Mouse (Mus musculus): ENCODE measurements at regions not wholly inside any gene's neighbourhood (a gene's known extent, or its start where the extent isn't known, plus 50 kb on each side); places are given as distances from the start of the nearest gene placed in this dataset.

- TF ChIP-seq CTCF (IDR thresholded peaks at IDR 0.05; ENCODE audit: low read depth, low read length) (no peak), POLR2A (IDR thresholded peaks at IDR 0.05; ENCODE audit: insufficient read depth, low read length) (no peak)
These were observed 553.5 kb upstream of the Cdh18 start for GRCm38 (mm10) chr15:21995121-21995826.

Measured in ES-Bruce4 (cell line).